Mouse (Mus musculus): ENCODE measurements around the gene Armc6. TPM values are rescaled to one million over a fixed set of nuclear protein-coding genes. Genes with fewer than 3 reads are reported as not detected.

Armc6 gene
- polyA plus RNA-seq, 2 experiments = 10.5 to 12.4 TPM

- ATAC-seq (ENCODE audit: insufficient read depth) = peak; percentile 92
- under 1% methylated on average over 66 of the region's 66 CpGs for WGBS (ENCODE audit: insufficient replicate concordance)
- H3K4me1 ChIP-seq (replicated peaks; ENCODE audit: control insufficient read depth in 2 of 2, insufficient read depth in 2 of 2, low read length in 1 of 2) = peaks cover 14 to 19% of the 10 kb centered on the region in 2 experiments
Observed at GRCm38 (mm10) chr8:70212112-70213055, 21.9 kb downstream of the Armc6 start, which contains the start of gene Slc25a42. Gene Slc25a42, minus strand, starts transcription at chr8:70212305.

GRCm38 (mm10) chr8:70211726-70212111, 22.5 kb downstream of the Armc6 start:
- ATAC-seq (ENCODE audit: insufficient read depth) = no peak
- peaks cover 14 to 19% of the 10 kb centered on the region in 2 experiments for H3K4me1 ChIP-seq (replicated peaks; ENCODE audit: control insufficient read depth in 2 of 2, insufficient read depth in 2 of 2, low read length in 1 of 2)

More at GRCm38 (mm10) chr8:70212112-70213055, 21.9 kb downstream of the Armc6 start, which contains the start of gene Slc25a42:
- Histone ChIP-seq H3K36me3 (replicated peaks; ENCODE audit: control insufficient read depth, insufficient read depth, low read depth) (no peaks in the 10 kb centered on the region), H3K27ac (peak within 1 kb of the TSS; percentile 89), H3K9ac (replicated peaks) (peak within 1 kb of the TSS; percentile 87), H3K27me3 (ENCODE audit: control insufficient read depth, insufficient read depth, low read length) (no peaks in the 10 kb centered on the region), H3K4me2 (ENCODE audit: low read depth) (peak within 1 kb of the TSS; percentile 97), H3K9me3 (ENCODE audit: control insufficient read depth, low read length) (no peaks in the 10 kb centered on the region), H3K4me3 (ENCODE audit: insufficient read depth in 1 of 2, low read depth in 2 of 2, low read length in 2 of 2) (peak within 1 kb of the TSS; percentile 73 to 80)
- TF ChIP-seq EP300 (IDR thresholded peaks at IDR 0.05; ENCODE audit: low read depth) = no peak
- TF ChIP-seq CTCF (IDR thresholded peaks at IDR 0.05; ENCODE audit: low read depth) = 0 out of 2 replicates have a peak, but pooled peaks have one; percentile 11
- peak; percentile 99 for DNase-seq (ENCODE audit: low read depth in 3 of 3, low spot score in 3 of 3)

GRCm38 (mm10) chr8:70211275-70211674, 23.0 kb downstream of the Armc6 start:
- peaks cover 14 to 19% of the 10 kb centered on the region in 2 experiments for H3K4me1 ChIP-seq (replicated peaks; ENCODE audit: control insufficient read depth in 2 of 2, insufficient read depth in 2 of 2, low read length in 1 of 2)
- peak overlapping the region; percentile 73 to 80 for H3K4me3 ChIP-seq (ENCODE audit: insufficient read depth in 1 of 2, low read depth in 2 of 2, low read length in 2 of 2)
- DNase-seq (ENCODE audit: low read depth in 3 of 3, low spot score in 3 of 3) = no peak
- no peaks in the 10 kb centered on the region for H3K9me3 ChIP-seq (ENCODE audit: control insufficient read depth, low read length)
- WGBS (ENCODE audit: insufficient replicate concordance) = 57% methylated on average over 1 of the region's 1 CpGs
- H3K9ac ChIP-seq (replicated peaks) = peak overlapping the region; percentile 87
- H3K27ac ChIP-seq = no peak overlapping the region
- no peak for TF ChIP-seq EP300 (IDR thresholded peaks at IDR 0.05; ENCODE audit: low read depth)
- no peak for TF ChIP-seq CTCF (IDR thresholded peaks at IDR 0.05; ENCODE audit: low read depth)
- H3K36me3 ChIP-seq (replicated peaks; ENCODE audit: control insufficient read depth, insufficient read depth, low read depth) = no peaks in the 10 kb centered on the region
- no peak for ATAC-seq (ENCODE audit: insufficient read depth)
- H3K4me2 ChIP-seq (ENCODE audit: low read depth) = peak overlapping the region; percentile 97
- H3K27me3 ChIP-seq (ENCODE audit: control insufficient read depth, insufficient read depth, low read length) = no peaks in the 10 kb centered on the region

More at GRCm38 (mm10) chr8:70211726-70212111, 22.5 kb downstream of the Armc6 start:
- no peak for TF ChIP-seq EP300 (IDR thresholded peaks at IDR 0.05; ENCODE audit: low read depth)
- TF ChIP-seq CTCF (IDR thresholded peaks at IDR 0.05; ENCODE audit: low read depth) = no peak
- Histone ChIP-seq H3K4me3 (ENCODE audit: insufficient read depth in 1 of 2, low read depth in 2 of 2, low read length in 2 of 2) (peak overlapping the region; percentile 73 to 80), H3K36me3 (replicated peaks; ENCODE audit: control insufficient read depth, insufficient read depth, low read depth) (no peaks in the 10 kb centered on the region), H3K27me3 (ENCODE audit: control insufficient read depth, insufficient read depth, low read length) (no peaks in the 10 kb centered on the region), H3K9me3 (ENCODE audit: control insufficient read depth, low read length) (no peaks in the 10 kb centered on the region), H3K27ac (peak overlapping the region; percentile 55), H3K9ac (replicated peaks) (peak overlapping the region; percentile 87), H3K4me2 (ENCODE audit: low read depth) (peak overlapping the region; percentile 97)
- DNase-seq (ENCODE audit: low read depth in 3 of 3, low spot score in 3 of 3) = peak in 1 of 3 experiments; percentile 36
- 1% methylated on average over 31 of the region's 31 CpGs for WGBS (ENCODE audit: insufficient replicate concordance)

- Histone ChIP-seq H3K9ac (replicated peaks) (peak overlapping the region; percentile 20; the same call in 1 of the 2 replicates), H3K27ac (no peak overlapping the region), H3K27me3 (ENCODE audit: control insufficient read depth, insufficient read depth, low read length) (no peaks in the 10 kb centered on the region), H3K9me3 (ENCODE audit: control insufficient read depth, low read length) (no peaks in the 10 kb centered on the region), H3K4me1 (replicated peaks; ENCODE audit: control insufficient read depth in 2 of 2, insufficient read depth in 2 of 2, low read length in 1 of 2) (peaks cover 14 to 19% of the 10 kb centered on the region in 2 experiments), H3K36me3 (replicated peaks; ENCODE audit: control insufficient read depth, insufficient read depth, low read depth) (no peaks in the 10 kb centered on the region), H3K4me3 (ENCODE audit: insufficient read depth in 1 of 2, low read depth in 2 of 2, low read length in 2 of 2) (peak overlapping the region in 1 of 2 experiments; percentile 80; a peak in 1 of 4 replicates), H3K4me2 (ENCODE audit: low read depth) (peak overlapping the region; percentile 97)
- no peak for DNase-seq (ENCODE audit: low read depth in 3 of 3, low spot score in 3 of 3)
- 57% methylated on average over 8 of the region's 8 CpGs for WGBS (ENCODE audit: insufficient replicate concordance)
- TF ChIP-seq CTCF (IDR thresholded peaks at IDR 0.05; ENCODE audit: low read depth) = no peak
- no peak for TF ChIP-seq EP300 (IDR thresholded peaks at IDR 0.05; ENCODE audit: low read depth)
- no peak for ATAC-seq (ENCODE audit: insufficient read depth)
Observed at GRCm38 (mm10) chr8:70210538-70210937, 23.7 kb downstream of the Armc6 start.

- WGBS (ENCODE audit: insufficient replicate concordance) = 67% methylated on average over 1 of the region's 1 CpGs
- no peaks in the 10 kb centered on the region for H3K36me3 ChIP-seq (replicated peaks; ENCODE audit: control insufficient read depth, insufficient read depth, low read depth)
- H3K4me2 ChIP-seq (ENCODE audit: low read depth) = no peak overlapping the region
- H3K4me3 ChIP-seq (ENCODE audit: insufficient read depth in 1 of 2, low read depth in 2 of 2, low read length in 2 of 2) = no peak overlapping the region
- no peak for TF ChIP-seq EP300 (IDR thresholded peaks at IDR 0.05; ENCODE audit: low read depth)
- no peak for TF ChIP-seq CTCF (IDR thresholded peaks at IDR 0.05; ENCODE audit: low read depth)
- ATAC-seq (ENCODE audit: insufficient read depth) (no peak), DNase-seq (ENCODE audit: low read depth in 3 of 3, low spot score in 3 of 3) (no peak)
- no peaks in the 10 kb centered on the region for H3K9me3 ChIP-seq (ENCODE audit: control insufficient read depth, low read length)
- peaks cover 12 to 20% of the 10 kb centered on the region in 2 experiments for H3K4me1 ChIP-seq (replicated peaks; ENCODE audit: control insufficient read depth in 2 of 2, insufficient read depth in 2 of 2, low read length in 1 of 2)
- no peak overlapping the region for H3K9ac ChIP-seq (replicated peaks)
- H3K27me3 ChIP-seq (ENCODE audit: control insufficient read depth, insufficient read depth, low read length) = no peaks in the 10 kb centered on the region
- no peak overlapping the region for H3K27ac ChIP-seq
Observed at GRCm38 (mm10) chr8:70208130-70208529, 26.1 kb downstream of the Armc6 start.

Measured in liver, embryonic 14.5 days (tissue).